Mouse (Mus musculus) MEL (cell line): ENCODE results near the gene Dnajc9. TPM values are rescaled to one million over a fixed set of nuclear protein-coding genes. Genes with fewer than 3 reads are reported as not detected.

Source experiments
- DNase-seq: peaks from one replicate; pipeline ENCODE4 v3.0.0; 2011; ENCODE audit warnings: low read depth, low spot score
- H3K27ac ChIP-seq: 2 replicates; pipeline ENCODE4 v1.5.1; 2012; ENCODE audit warnings: low read depth, mild to moderate bottlenecking, control low read depth, low read length, moderate library complexity; ENCODE audit not compliant: control insufficient read depth
- H3K27me3 ChIP-seq, 2 experiments: fragments of 150-350 bp in 1 of 2; sonication (generic) in 1 of 2; 2 replicates each; pipeline ENCODE4 v1.6.1; 2012; ENCODE audit warnings: low read length in 2 of 2, mild to moderate bottlenecking in 2 of 2, improper control_type of control experiment in 1 of 2, moderate library complexity in 1 of 2; ENCODE audit not compliant: insufficient read depth in 2 of 2, control insufficient read depth in 1 of 2
- H3K36me3 ChIP-seq, 2 experiments: 2 replicates each; pipeline ENCODE4 v1.6.1; 2012 to 2014; ENCODE audit warnings: low read length in 2 of 2, improper control_type of control experiment in 1 of 2, inconsistent platforms in 1 of 2, mild to moderate bottlenecking in 1 of 2; ENCODE audit not compliant: insufficient read depth in 2 of 2, control insufficient read depth in 1 of 2
- H3K4me1 ChIP-seq, 2 experiments: fragments of 150-350 bp in 1 of 2; sonication (generic) in 1 of 2; 2 replicates each; pipeline ENCODE4 v1.6.1; 2012; ENCODE audit warnings: low read length in 2 of 2, improper control_type of control experiment in 1 of 2, mild to moderate bottlenecking in 1 of 2; ENCODE audit not compliant: insufficient read depth in 2 of 2, control insufficient read depth in 1 of 2
- H3K4me3 ChIP-seq, 2 experiments: fragments of 150-350 bp in 1 of 2; sonication (generic) in 1 of 2; 2 replicates each; pipeline ENCODE4 v1.5.1; 2012; ENCODE audit warnings: low read depth in 2 of 2, low read length in 2 of 2, mild to moderate bottlenecking in 2 of 2, moderate library complexity in 2 of 2, control low read depth in 1 of 2, improper control_type of control experiment in 1 of 2; ENCODE audit not compliant: control insufficient read depth in 1 of 2, insufficient read depth in 1 of 2
- H3K79me2 ChIP-seq: 2 replicates; pipeline ENCODE4 v1.6.1; 2012; ENCODE audit warnings: mild to moderate bottlenecking, low read length, moderate library complexity; ENCODE audit not compliant: control insufficient read depth, poor library complexity, insufficient read depth
- H3K9ac ChIP-seq: 2 replicates; pipeline ENCODE4 v1.6.1; 2012; ENCODE audit warnings: low read depth, mild to moderate bottlenecking, control low read depth, low read length, moderate library complexity; ENCODE audit not compliant: control insufficient read depth, poor library complexity, severe bottlenecking
- H3K9me3 ChIP-seq: fragments of 150-350 bp; sonication (generic); replicated peaks from 2 replicates; pipeline ENCODE4 v1.6.1; 2012; ENCODE audit warnings: mild to moderate bottlenecking, low read length, improper control_type of control experiment, moderate library complexity; ENCODE audit not compliant: insufficient read depth
- BHLHE40 ChIP-seq: IDR thresholded peaks from 2 replicates; pipeline ENCODE4 v1.6.1; 2012; ENCODE audit warnings: low read depth, mild to moderate bottlenecking, inconsistent platforms, low read length, improper control_type of control experiment, borderline replicate concordance
- CHD2 ChIP-seq: IDR thresholded peaks from 2 replicates; pipeline ENCODE4 v1.6.1; 2011; ENCODE audit warnings: low read length, improper control_type of control experiment
- CTCF ChIP-seq, 3 experiments: IDR thresholded peaks in 2 of 3; conservative IDR thresholded peaks in 1 of 3; 2 replicates each; pipeline ENCODE4 v1.5.1; 2011 to 2012; ENCODE audit warnings: low read length in 3 of 3, low read depth in 2 of 3, mild to moderate bottlenecking in 2 of 3, improper control_type of control experiment in 1 of 3, inconsistent platforms in 1 of 3, mixed read lengths in 1 of 3, moderate library complexity in 1 of 3; ENCODE audit not compliant: control insufficient read depth in 1 of 3, insufficient read depth in 1 of 3, poor library complexity in 1 of 3, severe bottlenecking in 1 of 3
- E2F4 ChIP-seq: IDR thresholded peaks from 2 replicates; pipeline ENCODE4 v1.6.1; 2011; ENCODE audit warnings: low read depth, low read length, improper control_type of control experiment, borderline replicate concordance
- ELF1 ChIP-seq: IDR thresholded peaks from 2 replicates; pipeline ENCODE4 v1.6.1; 2014; ENCODE audit warnings: low read depth, mild to moderate bottlenecking, inconsistent platforms, low read length, improper control_type of control experiment, moderate library complexity
- EP300 ChIP-seq, 2 experiments: IDR thresholded peaks; 2 replicates each; pipeline ENCODE4 v1.6.1; 2011; ENCODE audit warnings: improper control_type of control experiment in 2 of 2, low read length in 2 of 2, low read depth in 1 of 2, mild to moderate bottlenecking in 1 of 2
- ETS1 ChIP-seq: IDR thresholded peaks from 2 replicates; pipeline ENCODE4 v1.6.1; 2012; ENCODE audit warnings: low read depth, mild to moderate bottlenecking, inconsistent platforms, low read length, improper control_type of control experiment, moderate library complexity
- GABPA ChIP-seq: IDR thresholded peaks from 2 replicates; pipeline ENCODE4 v1.6.1; 2012; ENCODE audit warnings: low read depth, mild to moderate bottlenecking, inconsistent platforms, low read length, improper control_type of control experiment, moderate library complexity
- GATA1 ChIP-seq: IDR thresholded peaks from 2 replicates; pipeline ENCODE4 v1.6.1; 2011; ENCODE audit warnings: low read depth, low read length, improper control_type of control experiment
- HCFC1 ChIP-seq: IDR thresholded peaks from 2 replicates; pipeline ENCODE4 v1.6.1; 2012; ENCODE audit warnings: low read depth, mild to moderate bottlenecking, inconsistent platforms, low read length, improper control_type of control experiment, moderate library complexity
- JUND ChIP-seq: IDR thresholded peaks from 2 replicates; pipeline ENCODE4 v1.6.1; 2011; ENCODE audit warnings: low read depth, mild to moderate bottlenecking, improper control_type of control experiment, low read length
- KAT2A ChIP-seq: conservative IDR thresholded peaks from 2 replicates; pipeline ENCODE4 v1.6.1; 2012; ENCODE audit warnings: low read depth, low read length, improper control_type of control experiment, inconsistent platforms
- MAFK ChIP-seq: IDR thresholded peaks from 2 replicates; pipeline ENCODE4 v1.6.1; 2011; ENCODE audit warnings: low read depth, mild to moderate bottlenecking, low read length, improper control_type of control experiment, borderline replicate concordance
- MAX ChIP-seq: IDR thresholded peaks from 2 replicates; pipeline ENCODE4 v1.6.1; 2011; ENCODE audit warnings: low read length, improper control_type of control experiment
- MAZ ChIP-seq: IDR thresholded peaks from 2 replicates; pipeline ENCODE4 v1.6.1; 2012; ENCODE audit warnings: low read depth, mild to moderate bottlenecking, inconsistent platforms, low read length, improper control_type of control experiment
- MEF2A ChIP-seq: IDR thresholded peaks from 2 replicates; pipeline ENCODE4 v1.6.1; 2014; ENCODE audit warnings: low read depth, mild to moderate bottlenecking, inconsistent platforms, low read length, improper control_type of control experiment; ENCODE audit not compliant: poor library complexity, insufficient replicate concordance, severe bottlenecking; ENCODE audit errors: extremely low read depth
- MXI1 ChIP-seq: IDR thresholded peaks from 2 replicates; pipeline ENCODE4 v1.6.1; 2011; ENCODE audit warnings: mild to moderate bottlenecking, low read depth, low read length, improper control_type of control experiment
- MYC ChIP-seq: IDR thresholded peaks from 2 replicates; pipeline ENCODE4 v1.6.1; 2011; ENCODE audit warnings: low read depth, mild to moderate bottlenecking, low read length, improper control_type of control experiment, moderate library complexity
- NELFE ChIP-seq: IDR thresholded peaks from 2 replicates; pipeline ENCODE4 v1.6.1; 2011; ENCODE audit warnings: low read depth, low read length, improper control_type of control experiment
- NRF1 ChIP-seq: IDR thresholded peaks from 2 replicates; pipeline ENCODE4 v1.6.1; 2014; ENCODE audit warnings: low read depth, mild to moderate bottlenecking, inconsistent platforms, low read length, improper control_type of control experiment, moderate library complexity; ENCODE audit not compliant: poor library complexity, insufficient read depth, severe bottlenecking
- POLR2A ChIP-seq, 2 experiments: IDR thresholded peaks; 2 replicates each; pipeline ENCODE4 v1.6.1; 2011 to 2012; ENCODE audit warnings: low read length in 2 of 2, mild to moderate bottlenecking in 2 of 2, control low read depth in 1 of 2, improper control_type of control experiment in 1 of 2, low read depth in 1 of 2, moderate library complexity in 1 of 2; ENCODE audit not compliant: control insufficient read depth in 1 of 2, insufficient read depth in 1 of 2, poor library complexity in 1 of 2
- POLR2AphosphoS2 ChIP-seq: IDR thresholded peaks from 2 replicates; pipeline ENCODE4 v1.6.1; 2011; ENCODE audit warnings: low read length, improper control_type of control experiment
- POLR2AphosphoS5 ChIP-seq: IDR thresholded peaks from 2 replicates; pipeline ENCODE4 v1.6.1; 2012; ENCODE audit warnings: low read depth, borderline replicate concordance, mild to moderate bottlenecking, inconsistent platforms, low read length, moderate library complexity, mixed read lengths
- RAD21 ChIP-seq: IDR thresholded peaks from 2 replicates; pipeline ENCODE4 v1.6.1; 2011; ENCODE audit warnings: mild to moderate bottlenecking, low read depth, low read length, improper control_type of control experiment
- RCOR1 ChIP-seq: IDR thresholded peaks from 2 replicates; pipeline ENCODE4 v1.6.1; 2012; ENCODE audit warnings: low read depth, mild to moderate bottlenecking, inconsistent platforms, low read length, improper control_type of control experiment
- SIN3A ChIP-seq: IDR thresholded peaks from 2 replicates; pipeline ENCODE4 v1.6.1; 2012; ENCODE audit warnings: low read length, improper control_type of control experiment, inconsistent platforms
- SMC3 ChIP-seq: IDR thresholded peaks from 2 replicates; pipeline ENCODE4 v1.6.1; 2011; ENCODE audit warnings: low read depth, low read length, improper control_type of control experiment
- TAL1 ChIP-seq: IDR thresholded peaks from 2 replicates; pipeline ENCODE4 v1.6.1; 2012; ENCODE audit warnings: mild to moderate bottlenecking, inconsistent platforms, low read length, moderate library complexity, mixed read lengths
- TBP ChIP-seq: IDR thresholded peaks from 2 replicates; pipeline ENCODE4 v1.8.0; 2011; ENCODE audit warnings: low read depth, low read length, improper control_type of control experiment
- TCF12 ChIP-seq: IDR thresholded peaks from 2 replicates; pipeline ENCODE4 v1.6.1; 2014; ENCODE audit warnings: low read depth, mild to moderate bottlenecking, inconsistent platforms, low read length, improper control_type of control experiment, moderate library complexity
- UBTF ChIP-seq: IDR thresholded peaks from 2 replicates; pipeline ENCODE4 v1.6.1; 2012; ENCODE audit warnings: low read depth, mild to moderate bottlenecking, inconsistent platforms, low read length, improper control_type of control experiment, moderate library complexity, borderline replicate concordance; ENCODE audit not compliant: insufficient read depth
- USF1 ChIP-seq: IDR thresholded peaks from 2 replicates; pipeline ENCODE4 v1.6.1; 2014; ENCODE audit warnings: low read depth, mild to moderate bottlenecking, inconsistent platforms, low read length, improper control_type of control experiment, moderate library complexity
- ZC3H11A ChIP-seq: IDR thresholded peaks from 2 replicates; pipeline ENCODE4 v1.6.1; 2012; ENCODE audit warnings: low read depth, mild to moderate bottlenecking, inconsistent platforms, low read length, improper control_type of control experiment
- ZMIZ1 ChIP-seq: IDR thresholded peaks from 2 replicates; pipeline ENCODE4 v1.6.1; 2012; ENCODE audit warnings: low read depth, mild to moderate bottlenecking, inconsistent platforms, low read length, improper control_type of control experiment, moderate library complexity
- ZNF384 ChIP-seq: IDR thresholded peaks from 2 replicates; pipeline ENCODE4 v1.6.1; 2012; ENCODE audit warnings: low read depth, mild to moderate bottlenecking, inconsistent platforms, low read length, improper control_type of control experiment
- polyA plus RNA-seq, 2 experiments: library from polyadenylated mRNA; stranded (reverse) in 1 of 2; unstranded in 1 of 2; fragments of >175 nt in 1 of 2; fragments of >200 nt in 1 of 2; gene quantifications; 2 replicates each; pipeline versions ENCODE4 v1.2.1 to v1.2.4; 2012; ENCODE audit warnings: low replicate concordance in 2 of 2, low read depth in 1 of 2; ENCODE audit not compliant: insufficient read length in 2 of 2, insufficient read depth in 1 of 2, missing spikeins in 1 of 2
- total RNA-seq: library from RNA; depleted of rRNA; stranded (reverse); fragments of 300-350 nt; gene quantifications from 2 replicates; pipeline ENCODE4 v1.2.3, GENCODE M21; 2012

The Dnajc9 gene
- total and polyA plus RNA-seq, 3 experiments = 114 to 385 (median 138) TPM

GRCm38 (mm10) chr14:20393205-20393913, 4.6 kb upstream of the Dnajc9 start, which contains the start of gene Mrps16:
Gene Mrps16, minus strand, starts transcription at chr14:20393634.
- Histone ChIP-seq H3K36me3 (peaks cover 0 to 15% of the 10 kb centered on the region in 2 experiments; a peak in 2 of 4 replicates), H3K27me3 (no peaks in the 10 kb centered on the region), H3K4me3 (peak within 1 kb of the TSS; percentile 84 to 96), H3K9ac (peak within 1 kb of the TSS; percentile 95), H3K27ac (peak within 1 kb of the TSS; percentile 91), H3K4me1 (peaks cover 6 to 13% of the 10 kb centered on the region in 2 experiments; a peak in 3 of 4 replicates), H3K79me2 (peaks cover 13% of the 10 kb centered on the region), H3K9me3 (no peaks in the 10 kb centered on the region)
- peak; percentile 98 for DNase-seq
- TF ChIP-seq ELF1 (peak; percentile 92), ZMIZ1 (peak; percentile 96), RCOR1 (peak; percentile 31; the same call in 1 of the 2 replicates), CHD2 (no peak), POLR2AphosphoS5 (no peak), NRF1 (peak; percentile 60), GATA1 (no peak), MAX (peak; percentile 68), JUND (no peak), TBP (peak; percentile 73), POLR2AphosphoS2 (peak; percentile 83), HCFC1 (peak; percentile 85), BHLHE40 (no peak), ZNF384 (no peak), MAZ (peak; percentile 63; the same call in 1 of the 2 replicates), GABPA (no peak), E2F4 (no peak), MXI1 (peak; percentile 90), ZC3H11A (no peak), EP300 (IDR thresholded peaks at IDR 0.05; ENCODE audit: low read depth in 1 of 2, low read length in 2 of 2) (peak in 1 of 2 experiments; percentile 31; a peak in 1 of 4 replicates), RAD21 (no peak), ETS1 (0 out of 2 replicates have a peak, but pooled peaks have one; percentile 9), MAFK (no peak), SIN3A (peak; percentile 82), TAL1 (no peak), CTCF (IDR thresholded peaks at IDR 0.05 in 2 of 3, conservative IDR thresholded peaks at IDR 0.05 in 1 of 3; ENCODE audit: control insufficient read depth in 1 of 3, insufficient read depth in 1 of 3, low read depth in 2 of 3, low read length in 3 of 3, poor library complexity in 1 of 3, severe bottlenecking in 1 of 3) (peak in 2 of 3 experiments; percentile 80 to 94; a peak in 5 of 6 replicates), UBTF (peak; percentile 75; the same call in 1 of the 2 replicates), SMC3 (peak; percentile 34; the same call in 1 of the 2 replicates), MYC (no peak; the same call in 1 of the 2 replicates), USF1 (0 out of 2 replicates have a peak, but pooled peaks have one; percentile 6), POLR2A (IDR thresholded peaks at IDR 0.05; ENCODE audit: control insufficient read depth in 1 of 2, insufficient read depth in 1 of 2, low read depth in 1 of 2, low read length in 2 of 2, poor library complexity in 1 of 2) (peak; percentile 68 to 96), NELFE (peak; percentile 86), KAT2A (peak; percentile 47; the same call in 1 of the 2 replicates), MEF2A (peak; percentile 3; the same call in 1 of the 2 replicates), TCF12 (peak; percentile 69)
